Mouse (Mus musculus) limb, embryonic 15.5 days (tissue): ENCODE data around the gene 9330159F19Rik. TPM values are rescaled to one million over a fixed set of nuclear protein-coding genes. Genes with fewer than 3 reads are reported as not detected.

ENCODE experiments used
- ATAC-seq: fragments of 200-750 bp; cut with Nextera tagmentation; 2 replicates; pipeline ENCODE4 v1.8.0; 2017; ENCODE audit warnings: low read depth, moderate TSS enrichment; ENCODE audit not compliant: insufficient number of reproducible peaks, low FRiP score, low TSS enrichment
- H3K27ac ChIP-seq: fragments of 300-500 bp; sonication (generic); 2 replicates; pipeline ENCODE4 v1.5.1; 2015; ENCODE audit warnings: moderate library complexity, mild to moderate bottlenecking, inconsistent platforms
- H3K27me3 ChIP-seq: fragments of 300-500 bp; sonication (generic); 2 replicates; pipeline ENCODE4 v1.6.1; 2015; ENCODE audit warnings: inconsistent platforms
- H3K36me3 ChIP-seq: fragments of 300-500 bp; sonication (generic); 2 replicates; pipeline ENCODE4 v1.6.1; 2015; ENCODE audit warnings: inconsistent platforms
- H3K4me1 ChIP-seq: fragments of 300-500 bp; sonication (generic); 2 replicates; pipeline ENCODE4 v1.6.1; 2015; ENCODE audit warnings: inconsistent platforms
- H3K4me2 ChIP-seq: fragments of 300-500 bp; sonication (generic); 2 replicates; pipeline ENCODE4 v1.6.1; 2015; ENCODE audit warnings: mild to moderate bottlenecking, inconsistent platforms
- H3K4me3 ChIP-seq: fragments of 300-500 bp; sonication (generic); 2 replicates; pipeline ENCODE4 v1.5.1; 2015; ENCODE audit warnings: mild to moderate bottlenecking, inconsistent platforms
- H3K9ac ChIP-seq: fragments of 300-500 bp; sonication (generic); 2 replicates; pipeline ENCODE4 v1.6.1; 2015; ENCODE audit warnings: inconsistent platforms
- H3K9me3 ChIP-seq: fragments of 300-500 bp; sonication (generic); 2 replicates; pipeline ENCODE4 v1.6.1; 2016; ENCODE audit warnings: inconsistent platforms
- WGBS: fragments of 180-500 bp; shearing (Covaris S2); methylation state at CpG from one replicate; pipeline ENCODE4 v1.1.7; 2015; 5-methylcytosine and 5-hydroxymethylcytosine counted together
- polyA plus RNA-seq: library from polyadenylated mRNA; unstranded; fragments of >200 nt; fragmentation: Nextera tagmentation; extraction: Ambion mirVana; gene quantifications from 2 replicates; pipeline ENCODE4 v1.2.1, GENCODE M21; 2015

The 9330159F19Rik gene
- polyA plus RNA-seq, 1 experiment from 2014 or later: 1.4 TPM

- H3K27me3 ChIP-seq: no peaks in the 10 kb centered on the region
- H3K27ac ChIP-seq: no peak overlapping the region
- no peaks in the 10 kb centered on the region for H3K9me3 ChIP-seq
- H3K36me3 ChIP-seq: no peaks in the 10 kb centered on the region
- H3K4me1 ChIP-seq: peaks cover 3% of the 10 kb centered on the region; the same call in 1 of the 2 replicates
- no peak overlapping the region for H3K4me2 ChIP-seq
- no peak overlapping the region for H3K4me3 ChIP-seq
- H3K9ac ChIP-seq: no peak overlapping the region
- ATAC-seq: no peak
Observed at GRCm38 (mm10) chr10:29206730-29207129, 4.7 kb upstream of the 9330159F19Rik start.

- Histone ChIP-seq H3K4me1 (peaks cover 5% of the 10 kb centered on the region; the same call in 1 of the 2 replicates), H3K36me3 (no peaks in the 10 kb centered on the region), H3K27me3 (no peaks in the 10 kb centered on the region), H3K27ac (no peak overlapping the region), H3K4me2 (no peak overlapping the region), H3K9ac (no peak overlapping the region), H3K4me3 (no peak overlapping the region), H3K9me3 (no peaks in the 10 kb centered on the region)
- WGBS: 36% methylated on average over 3 of the region's 3 CpGs
- no peak for ATAC-seq
Observed at GRCm38 (mm10) chr10:29208735-29209134, 2.7 kb upstream of the 9330159F19Rik start.

DNA sequence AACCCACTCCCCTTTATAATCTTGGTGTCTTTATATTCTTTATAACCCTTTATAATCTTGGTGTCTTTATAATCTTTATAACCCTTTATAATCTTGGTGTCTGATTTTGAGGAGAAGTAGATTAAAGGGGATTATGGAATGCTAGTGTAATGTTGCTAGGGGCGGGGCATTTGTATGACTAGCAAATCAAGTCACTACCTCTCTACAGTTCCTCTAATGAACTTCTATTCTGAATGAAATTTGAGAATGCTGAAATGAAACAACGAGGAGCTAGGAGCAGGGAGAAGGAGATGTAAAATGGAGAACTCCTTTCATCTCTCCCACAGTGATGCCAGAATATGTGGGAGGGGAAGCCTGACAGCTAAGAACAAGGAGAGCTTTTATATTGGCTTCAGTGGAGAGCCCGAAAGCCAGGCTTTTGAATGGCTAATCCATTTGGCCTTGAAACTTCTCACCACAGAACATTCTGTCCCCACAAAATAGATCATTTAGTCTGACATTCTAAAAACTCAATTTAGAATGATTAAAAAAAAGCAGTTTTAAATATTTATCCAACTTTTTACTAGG is 2.2 kb downstream of the 9330159F19Rik start:
- H3K4me2 ChIP-seq: no peak overlapping the region
- no peaks in the 10 kb centered on the region for H3K9me3 ChIP-seq
- ATAC-seq: no peak
- no peak overlapping the region for H3K9ac ChIP-seq
- no peaks in the 10 kb centered on the region for H3K27me3 ChIP-seq
- 49% methylated on average over 3 of the region's 3 CpGs for WGBS
- no peaks in the 10 kb centered on the region for H3K36me3 ChIP-seq
- H3K4me3 ChIP-seq: no peak overlapping the region
- peaks cover 5% of the 10 kb centered on the region; the same call in 1 of the 2 replicates for H3K4me1 ChIP-seq
- H3K27ac ChIP-seq: no peak overlapping the region

GRCm38 (mm10) chr10:29216957-29217356 is 5.6 kb downstream of the 9330159F19Rik start:
- Histone ChIP-seq H3K36me3 (no peaks in the 10 kb centered on the region), H3K9me3 (no peaks in the 10 kb centered on the region), H3K4me3 (no peak overlapping the region), H3K4me2 (no peak overlapping the region), H3K4me1 (no peaks in the 10 kb centered on the region), H3K9ac (no peak overlapping the region), H3K27ac (no peak overlapping the region), H3K27me3 (no peaks in the 10 kb centered on the region)
- WGBS: 87% methylated on average over 1 of the region's 1 CpGs
- no peak for ATAC-seq

DNA sequence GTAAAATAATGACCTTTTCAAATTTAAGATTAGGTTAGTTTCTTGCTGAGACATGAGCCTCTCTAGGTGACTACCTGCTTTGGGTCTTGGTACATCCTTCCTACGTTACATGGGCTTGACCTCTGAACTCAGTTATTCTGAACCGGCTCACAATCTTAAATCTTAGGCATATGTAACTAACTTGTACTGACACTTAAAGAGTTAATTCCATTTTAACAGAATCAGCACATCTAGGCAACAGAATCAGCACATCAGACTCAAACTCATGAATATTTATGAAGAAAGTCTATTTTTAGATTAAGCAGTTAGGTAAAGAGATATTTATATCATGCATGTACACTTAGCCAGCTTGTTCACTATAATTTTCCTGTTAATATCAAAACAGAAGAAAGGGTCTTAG is 6.0 kb downstream of the 9330159F19Rik start:
- no peak overlapping the region for H3K27ac ChIP-seq
- no peak overlapping the region for H3K9ac ChIP-seq
- ATAC-seq: no peak
- H3K36me3 ChIP-seq: no peaks in the 10 kb centered on the region
- H3K4me3 ChIP-seq: no peak overlapping the region
- H3K9me3 ChIP-seq: no peaks in the 10 kb centered on the region
- no peaks in the 10 kb centered on the region for H3K4me1 ChIP-seq
- H3K4me2 ChIP-seq: no peak overlapping the region
- H3K27me3 ChIP-seq: no peaks in the 10 kb centered on the region
- 75% methylated on average over 2 of the region's 2 CpGs for WGBS

DNA sequence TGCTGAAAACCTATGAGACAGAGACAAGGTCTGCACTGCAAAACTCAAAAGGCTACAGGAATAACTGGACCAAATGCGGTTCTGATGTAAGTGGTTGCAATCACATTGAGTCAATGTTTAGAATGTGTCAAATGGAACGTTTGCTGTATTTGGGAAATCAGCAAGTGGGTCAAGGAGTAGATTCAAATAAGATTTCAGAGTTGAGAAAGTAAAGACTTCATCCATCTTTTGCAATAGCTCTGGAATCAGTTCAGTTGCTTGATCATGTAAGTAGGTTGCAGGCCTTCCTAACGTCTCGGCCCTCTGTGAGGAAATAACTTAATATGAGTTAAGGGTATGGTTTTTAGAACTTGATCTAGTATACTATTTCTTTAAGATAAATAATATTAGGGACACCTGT is 13.9 kb downstream of the 9330159F19Rik start:
- Histone ChIP-seq H3K27me3 (no peaks in the 10 kb centered on the region), H3K9ac (no peak overlapping the region), H3K4me2 (no peak overlapping the region), H3K9me3 (no peaks in the 10 kb centered on the region), H3K4me3 (no peak overlapping the region), H3K4me1 (no peaks in the 10 kb centered on the region), H3K27ac (no peak overlapping the region), H3K36me3 (no peaks in the 10 kb centered on the region)
- 89% methylated on average over 4 of the region's 4 CpGs for WGBS
- ATAC-seq: no peak

DNA sequence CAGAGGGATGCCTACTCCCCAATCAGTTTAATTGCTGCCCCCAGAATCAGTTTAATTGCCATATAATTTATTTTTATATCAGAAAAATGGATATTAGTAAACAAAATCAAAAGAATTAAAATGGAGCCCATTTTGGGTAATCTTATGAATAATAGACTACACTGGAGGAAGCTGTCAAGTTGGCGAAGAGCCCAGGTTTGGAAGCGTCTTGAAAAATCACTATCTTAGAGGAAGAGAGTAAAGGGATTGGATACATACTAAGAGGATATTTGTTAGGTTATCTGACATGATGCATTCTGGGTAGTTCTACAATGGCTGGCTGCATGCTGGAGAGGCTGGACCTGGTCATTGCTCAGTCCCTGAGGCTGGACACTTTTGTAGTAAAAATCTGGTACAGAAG is 19.8 kb downstream of the 9330159F19Rik start:
- no peak overlapping the region for H3K9ac ChIP-seq
- H3K4me3 ChIP-seq: no peak overlapping the region
- no peak for ATAC-seq
- no peaks in the 10 kb centered on the region for H3K36me3 ChIP-seq
- H3K4me1 ChIP-seq: no peaks in the 10 kb centered on the region
- H3K27me3 ChIP-seq: no peaks in the 10 kb centered on the region
- no peaks in the 10 kb centered on the region for H3K9me3 ChIP-seq
- 72% methylated on average over 2 of the region's 2 CpGs for WGBS
- H3K4me2 ChIP-seq: no peak overlapping the region
- H3K27ac ChIP-seq: no peak overlapping the region

Other genes with a start within 250 kb of the 9330159F19Rik start
- not detected in 2 replicates for gene 2310057J18Rik, start 225.3 kb upstream of the 9330159F19Rik start, polyA plus RNA-seq
- 0.69 and 1.3 TPM in 2 replicates for gene Soga3, start 67.8 kb upstream of the 9330159F19Rik start, polyA plus RNA-seq
- 0.34 and 0.51 TPM in 2 replicates for gene Gm49353, start 12.7 kb upstream of the 9330159F19Rik start, polyA plus RNA-seq
- gene Echdc1, start 101.6 kb downstream of the 9330159F19Rik start, polyA plus RNA-seq: 29.7 and 30.7 TPM in 2 replicates
- 50.5 and 62.2 TPM in 2 replicates for gene Rnf146, start 150.8 kb downstream of the 9330159F19Rik start, polyA plus RNA-seq